Mouse (Mus musculus) heart, embryonic 11.5 days (tissue): ENCODE measurements at regions not wholly inside any gene's neighbourhood (a gene's known extent, or its start where the extent isn't known, plus 50 kb on each side); places are given as distances from the start of the nearest gene placed in this dataset.

Experiments used
- ATAC-seq: fragments of 200-750 bp; cut with Nextera tagmentation; replicated peaks from 2 replicates; pipeline ENCODE4 v1.8.0; 2017; ENCODE audit warnings: moderate library complexity; ENCODE audit not compliant: insufficient number of reproducible peaks, low FRiP score, low TSS enrichment
- H3K27ac ChIP-seq: fragments of 300-500 bp; sonication (generic); 2 replicates; pipeline ENCODE4 v1.5.1; 2014; ENCODE audit warnings: mild to moderate bottlenecking, low read depth, low read length
- H3K27me3 ChIP-seq: fragments of 300-500 bp; sonication (generic); 2 replicates; pipeline ENCODE4 v1.6.1; 2014; ENCODE audit warnings: mild to moderate bottlenecking, low read length, mixed read lengths; ENCODE audit not compliant: control insufficient read depth, insufficient read depth
- H3K36me3 ChIP-seq: fragments of 300-500 bp; sonication (generic); 2 replicates; pipeline ENCODE4 v1.6.1; 2014; ENCODE audit warnings: mild to moderate bottlenecking, low read length, moderate library complexity, mixed read lengths; ENCODE audit not compliant: control insufficient read depth, insufficient read depth
- H3K4me1 ChIP-seq: fragments of 300-500 bp; sonication (generic); 2 replicates; pipeline ENCODE4 v1.6.1; 2014; ENCODE audit warnings: low read length; ENCODE audit not compliant: control insufficient read depth, insufficient read depth
- H3K4me2 ChIP-seq: fragments of 300-500 bp; sonication (generic); 2 replicates; pipeline ENCODE4 v1.6.1; 2014; ENCODE audit warnings: mild to moderate bottlenecking, moderate library complexity
- H3K4me3 ChIP-seq: fragments of 300-500 bp; sonication (generic); 2 replicates; pipeline ENCODE4 v1.5.1; 2014; ENCODE audit warnings: low read depth, low read length
- H3K9ac ChIP-seq: fragments of 300-500 bp; sonication (generic); 2 replicates; pipeline ENCODE4 v1.6.1; 2014; ENCODE audit warnings: mild to moderate bottlenecking, low read depth, low read length, moderate library complexity
- H3K9me3 ChIP-seq: fragments of 300-500 bp; sonication (generic); replicated peaks from 2 replicates; pipeline ENCODE4 v1.6.1; 2016; ENCODE audit warnings: low read length; ENCODE audit not compliant: control insufficient read depth
- WGBS: fragments of 180-500 bp; shearing (Covaris S2); extraction: QIAGEN DNeasy Blood & Tissue Kit; methylation state at CpG from one replicate; pipeline ENCODE4 v1.1.7; 2014; ENCODE audit not compliant: insufficient replicate concordance; 5-methylcytosine and 5-hydroxymethylcytosine counted together

DNA sequence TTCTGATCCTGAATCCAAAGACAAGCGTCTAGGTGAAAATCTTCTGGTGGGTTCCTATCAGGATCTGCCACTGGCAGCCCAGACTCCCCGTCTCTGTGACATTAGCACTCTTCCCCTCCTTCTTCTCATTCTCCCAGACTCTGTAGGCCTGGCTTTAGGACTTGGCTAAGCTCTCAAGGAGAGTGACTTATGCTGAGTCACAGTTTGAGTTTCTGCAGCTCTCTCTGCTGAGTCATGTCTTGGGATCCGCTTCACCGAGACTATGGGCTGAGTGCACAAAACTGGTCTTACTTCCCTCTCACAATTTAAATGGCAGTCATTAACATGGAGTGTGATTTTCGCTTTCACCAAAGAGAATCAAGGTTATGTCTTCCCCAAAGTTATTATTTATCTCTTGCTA lies 85.2 kb upstream of the Oxgr1 start:
- Histone ChIP-seq H3K4me2 (no peak overlapping the region), H3K9ac (no peak overlapping the region), H3K4me1 (no peaks in the 10 kb centered on the region), H3K27me3 (no peaks in the 10 kb centered on the region; the same call in 1 of the 2 replicates), H3K9me3 (no peaks in the 10 kb centered on the region), H3K27ac (no peak overlapping the region), H3K36me3 (no peaks in the 10 kb centered on the region), H3K4me3 (no peak overlapping the region)
- 68% methylated on average over 5 of the region's 5 CpGs for WGBS
- ATAC-seq, result no peak

DNA sequence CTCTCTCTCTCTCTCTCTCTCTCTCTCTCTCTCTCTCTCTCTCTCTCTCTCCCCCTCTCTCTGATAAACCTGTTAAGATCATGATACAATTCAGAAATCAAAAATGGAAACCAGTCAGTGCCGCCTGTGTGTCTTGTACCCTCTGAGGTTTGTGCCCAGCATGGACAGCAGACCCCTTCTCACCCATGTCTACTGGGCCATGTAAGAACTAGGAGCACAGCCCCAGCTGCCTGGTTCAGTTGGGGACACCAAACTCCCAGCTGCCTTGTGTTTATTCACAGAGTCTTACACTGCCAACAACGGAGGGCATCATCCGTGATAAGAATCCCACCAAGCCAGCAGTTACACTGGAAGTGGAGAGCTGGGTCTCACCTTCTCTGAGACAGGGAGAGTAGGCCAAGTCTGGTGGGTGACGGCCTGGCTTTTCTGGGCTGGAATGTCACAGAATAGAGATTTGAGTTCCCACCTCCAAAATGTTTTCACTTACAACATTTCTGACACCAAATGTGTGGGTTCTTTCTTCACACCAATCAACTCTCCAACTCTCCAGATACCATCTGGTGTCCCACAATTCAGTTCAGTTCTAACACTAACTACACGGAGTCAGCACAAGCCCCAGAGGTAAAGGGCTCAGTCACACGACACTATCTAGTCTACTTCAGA lies 92.2 kb upstream of the Oxgr1 start:
- no peak for ATAC-seq
- Histone ChIP-seq H3K4me1 (peaks cover 4% of the 10 kb centered on the region; the same call in 1 of the 2 replicates), H3K36me3 (no peaks in the 10 kb centered on the region), H3K27me3 (no peaks in the 10 kb centered on the region), H3K4me2 (no peak overlapping the region), H3K27ac (no peak overlapping the region), H3K4me3 (no peak overlapping the region), H3K9ac (no peak overlapping the region), H3K9me3 (no peaks in the 10 kb centered on the region)
- 64% methylated on average over 6 of the region's 6 CpGs for WGBS

DNA sequence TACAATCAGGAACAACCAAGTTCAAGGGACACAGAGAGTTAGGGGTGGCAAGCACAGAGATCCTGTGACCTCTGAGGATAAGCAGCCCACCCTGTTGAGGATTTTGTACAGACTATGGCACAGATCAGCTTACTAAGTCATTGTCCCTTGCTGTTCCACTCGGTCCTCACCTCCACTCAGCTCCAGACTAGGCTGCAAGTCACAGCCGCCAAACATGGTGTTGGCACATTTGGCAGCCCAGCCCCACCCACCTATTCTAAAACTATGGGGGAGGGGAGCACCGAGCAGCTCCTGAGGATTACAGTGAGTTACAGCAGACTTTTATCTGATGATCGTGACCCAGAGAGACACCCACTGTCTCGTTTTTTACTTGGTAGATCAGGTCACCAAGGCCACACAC lies 93.0 kb upstream of the Oxgr1 start:
- Histone ChIP-seq H3K27ac (no peak overlapping the region), H3K9me3 (no peaks in the 10 kb centered on the region), H3K4me1 (peaks cover 9% of the 10 kb centered on the region; the same call in 1 of the 2 replicates), H3K4me3 (no peak overlapping the region), H3K36me3 (no peaks in the 10 kb centered on the region), H3K9ac (no peak overlapping the region), H3K4me2 (no peak overlapping the region), H3K27me3 (no peaks in the 10 kb centered on the region)
- WGBS, result 29% methylated on average over 5 of the region's 5 CpGs
- ATAC-seq, result no peak

DNA sequence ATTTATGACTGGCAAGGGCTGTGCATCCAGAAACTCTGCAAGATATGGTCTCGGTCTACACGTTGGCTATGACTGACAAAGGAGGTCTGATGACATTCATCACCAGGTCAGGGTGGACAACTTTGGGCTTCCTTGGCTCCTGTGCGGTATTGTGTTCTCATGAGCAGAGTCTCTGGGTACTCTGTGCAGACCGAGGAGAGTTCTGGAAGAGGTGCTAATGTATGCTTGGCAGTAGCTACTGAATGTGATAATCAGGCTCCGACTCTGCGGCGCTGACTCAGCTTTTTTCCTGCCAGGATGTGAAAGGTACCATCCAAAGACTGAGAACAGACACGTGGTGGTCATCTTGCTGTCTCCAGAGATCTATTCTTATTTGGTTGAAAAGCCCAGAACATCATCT lies 94.5 kb upstream of the Oxgr1 start:
- no peaks in the 10 kb centered on the region for H3K36me3 ChIP-seq
- H3K9me3 ChIP-seq, result no peaks in the 10 kb centered on the region
- H3K27ac ChIP-seq, result no peak overlapping the region
- H3K4me3 ChIP-seq, result no peak overlapping the region
- ATAC-seq, result no peak
- 79% methylated on average over 8 of the region's 8 CpGs for WGBS
- peaks cover 16% of the 10 kb centered on the region; the same call in 1 of the 2 replicates for H3K4me1 ChIP-seq
- no peak overlapping the region for H3K9ac ChIP-seq
- H3K4me2 ChIP-seq, result no peak overlapping the region
- no peaks in the 10 kb centered on the region for H3K27me3 ChIP-seq

DNA sequence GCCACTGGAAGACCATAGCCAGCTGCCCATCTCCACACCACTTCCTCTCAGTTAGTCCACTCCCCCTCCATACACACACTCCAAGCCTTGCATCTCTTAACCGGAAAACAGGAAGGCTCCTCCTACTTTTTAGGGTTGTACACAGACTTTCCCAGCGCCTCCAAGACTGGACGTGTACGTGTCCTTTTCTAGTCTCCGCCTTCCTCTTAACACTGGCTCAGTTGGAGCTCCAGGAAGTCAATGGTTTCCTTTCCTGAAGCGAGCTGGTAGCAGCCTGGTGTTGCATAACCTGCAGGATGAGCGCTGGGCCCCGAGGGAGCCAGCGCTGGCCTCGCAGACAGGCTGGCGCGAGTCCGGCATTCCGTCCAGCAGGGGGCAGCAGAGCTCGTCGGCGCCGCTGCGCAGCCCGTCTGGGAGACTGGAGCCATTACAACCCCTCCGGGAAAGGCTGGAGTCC lies 95.5 kb upstream of the Oxgr1 start:
- WGBS, result 1% methylated on average over 21 of the region's 21 CpGs
- Histone ChIP-seq H3K27ac (peak overlapping the region; percentile 64), H3K4me1 (peaks cover 18% of the 10 kb centered on the region; the same call in 1 of the 2 replicates), H3K36me3 (no peaks in the 10 kb centered on the region), H3K4me3 (peak overlapping the region; percentile 14; the same call in 1 of the 2 replicates), H3K4me2 (peak overlapping the region; percentile 46), H3K27me3 (no peaks in the 10 kb centered on the region), H3K9ac (no peak overlapping the region; the same call in 1 of the 2 replicates), H3K9me3 (no peaks in the 10 kb centered on the region)
- peak; percentile 72 for ATAC-seq

DNA sequence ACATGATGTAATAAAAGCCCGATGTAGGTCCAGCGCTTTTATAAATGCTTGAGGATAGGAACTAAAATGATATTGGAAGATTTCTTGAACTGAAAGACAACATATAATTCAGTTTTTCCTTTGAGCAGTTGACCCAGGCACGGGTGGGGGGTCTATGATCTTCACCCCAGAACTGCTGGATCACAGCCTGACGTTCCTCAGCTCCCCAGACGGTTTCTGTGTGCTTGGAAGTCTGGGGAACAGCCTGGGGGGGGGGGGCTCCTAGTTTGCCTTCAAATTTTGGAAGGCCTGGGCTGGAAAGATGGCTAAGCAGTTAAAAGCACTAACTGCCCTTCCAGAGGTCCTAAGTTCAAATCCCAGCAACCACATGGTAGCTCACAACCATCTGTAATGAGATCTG lies 96.3 kb upstream of the Oxgr1 start:
- H3K4me3 ChIP-seq, result no peak overlapping the region
- no peaks in the 10 kb centered on the region for H3K27me3 ChIP-seq
- no peak for ATAC-seq
- no peaks in the 10 kb centered on the region for H3K9me3 ChIP-seq
- H3K9ac ChIP-seq, result no peak overlapping the region
- H3K4me1 ChIP-seq, result peaks cover 18% of the 10 kb centered on the region; the same call in 1 of the 2 replicates
- WGBS, result 72% methylated on average over 5 of the region's 5 CpGs
- H3K4me2 ChIP-seq, result no peak overlapping the region
- H3K36me3 ChIP-seq, result no peaks in the 10 kb centered on the region
- no peak overlapping the region for H3K27ac ChIP-seq

DNA sequence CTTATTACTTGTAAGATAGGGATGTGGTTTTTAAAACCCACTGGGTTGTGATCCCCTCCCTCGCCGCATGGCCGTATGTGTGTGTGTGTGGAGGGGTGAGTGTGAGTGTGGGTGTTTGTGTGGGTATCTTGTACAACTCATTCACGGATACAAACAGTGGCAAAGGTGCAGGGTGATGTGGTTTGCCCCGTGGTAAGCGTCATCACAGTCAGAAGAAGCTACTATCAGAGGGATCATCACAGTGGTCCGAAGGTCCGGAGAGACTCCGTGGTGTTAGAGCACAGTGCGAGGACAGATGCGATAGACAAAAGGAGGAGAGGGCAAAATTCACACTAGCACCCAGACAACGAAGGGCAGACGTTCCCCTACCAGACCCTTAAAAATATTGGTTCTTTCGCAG lies 97.0 kb upstream of the Oxgr1 start:
- 91% methylated on average over 14 of the region's 14 CpGs for WGBS
- no peak for ATAC-seq
- no peak overlapping the region for H3K4me2 ChIP-seq
- H3K4me1 ChIP-seq, result peaks cover 18% of the 10 kb centered on the region; the same call in 1 of the 2 replicates
- H3K9ac ChIP-seq, result no peak overlapping the region
- no peak overlapping the region for H3K4me3 ChIP-seq
- no peaks in the 10 kb centered on the region for H3K36me3 ChIP-seq
- H3K9me3 ChIP-seq, result no peaks in the 10 kb centered on the region
- no peak overlapping the region for H3K27ac ChIP-seq
- no peaks in the 10 kb centered on the region for H3K27me3 ChIP-seq

DNA sequence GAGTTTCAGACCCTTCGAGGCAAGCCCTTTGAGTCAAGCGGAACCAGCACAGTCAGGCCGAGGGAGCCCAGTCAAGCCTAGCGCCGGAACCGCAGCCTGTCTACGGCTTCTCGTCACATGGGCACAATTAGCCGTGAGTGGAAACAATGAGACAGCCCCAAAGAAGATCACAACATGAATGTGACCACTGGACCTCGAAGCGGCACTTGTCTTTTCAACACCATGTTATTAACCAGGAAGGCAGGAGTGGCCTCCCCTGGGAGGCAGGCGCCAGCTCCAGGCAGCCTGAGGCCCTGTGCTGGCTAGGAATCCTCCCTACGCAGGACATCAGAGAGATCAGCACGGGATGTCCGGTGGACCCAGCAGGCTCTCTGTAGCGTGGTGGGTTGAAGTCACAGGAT lies 97.4 kb upstream of the Oxgr1 start:
- peaks cover 18% of the 10 kb centered on the region; the same call in 1 of the 2 replicates for H3K4me1 ChIP-seq
- no peak for ATAC-seq
- no peak overlapping the region for H3K9ac ChIP-seq
- no peak overlapping the region for H3K4me3 ChIP-seq
- H3K4me2 ChIP-seq, result no peak overlapping the region
- H3K27ac ChIP-seq, result no peak overlapping the region
- no peaks in the 10 kb centered on the region for H3K9me3 ChIP-seq
- no peaks in the 10 kb centered on the region for H3K36me3 ChIP-seq
- no peaks in the 10 kb centered on the region for H3K27me3 ChIP-seq
- WGBS, result 58% methylated on average over 16 of the region's 16 CpGs

DNA sequence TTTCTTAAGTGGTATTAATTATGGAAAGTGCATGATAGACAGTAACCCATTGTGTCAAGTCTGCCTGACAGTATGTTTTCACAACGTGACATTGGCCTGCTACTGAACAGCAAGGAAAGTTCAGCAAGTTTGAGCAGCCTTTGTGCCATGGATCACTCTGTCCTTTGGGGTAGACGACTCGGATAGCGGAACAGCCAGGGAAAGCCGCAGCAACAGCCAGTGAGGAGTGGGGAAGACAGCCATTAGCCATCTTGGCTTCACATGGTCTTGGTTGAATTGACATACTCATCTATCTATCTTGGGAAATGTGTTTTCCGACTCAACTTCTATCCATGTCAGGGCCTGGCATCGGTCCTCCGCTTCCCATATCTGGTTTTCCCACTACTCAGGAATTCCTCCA lies 98.0 kb upstream of the Oxgr1 start:
- Histone ChIP-seq H3K9ac (no peak overlapping the region), H3K27me3 (no peaks in the 10 kb centered on the region), H3K4me2 (no peak overlapping the region), H3K27ac (no peak overlapping the region), H3K9me3 (no peaks in the 10 kb centered on the region), H3K4me1 (peaks cover 18% of the 10 kb centered on the region; the same call in 1 of the 2 replicates), H3K36me3 (no peaks in the 10 kb centered on the region), H3K4me3 (no peak overlapping the region)
- ATAC-seq, result no peak
- WGBS, result 88% methylated on average over 8 of the region's 8 CpGs
